Mouse (Mus musculus) kidney, postnatal 10 days (tissue): Measurements from ENCODE around the gene Prkn.

ENCODE experiments used
- DNase-seq: peaks from one replicate; pipeline ENCODE4 v3.0.0; 2021; ENCODE audit warnings: mixed read lengths

The Prkn gene

DNA sequence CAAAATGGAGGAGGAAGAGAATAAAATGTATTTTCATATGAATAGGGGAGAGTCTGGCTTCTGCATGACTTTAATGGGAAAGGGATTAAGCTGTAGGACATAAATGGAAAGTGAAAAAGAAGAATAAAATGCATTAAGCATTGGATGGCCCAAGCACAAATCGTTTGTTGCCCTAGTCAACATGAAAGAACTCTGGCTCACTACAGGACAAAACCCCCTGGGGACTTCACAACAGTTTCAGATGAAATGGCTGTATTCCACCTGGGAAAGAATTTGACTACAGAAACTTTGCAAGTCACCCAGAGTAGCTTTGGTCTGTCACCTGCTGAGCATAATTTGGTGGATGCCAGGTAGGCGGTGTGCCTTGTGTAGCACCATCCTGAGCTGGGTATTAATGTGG is 925.4 kb downstream of the Prkn start:
- DNase-seq, result no peak

DNA sequence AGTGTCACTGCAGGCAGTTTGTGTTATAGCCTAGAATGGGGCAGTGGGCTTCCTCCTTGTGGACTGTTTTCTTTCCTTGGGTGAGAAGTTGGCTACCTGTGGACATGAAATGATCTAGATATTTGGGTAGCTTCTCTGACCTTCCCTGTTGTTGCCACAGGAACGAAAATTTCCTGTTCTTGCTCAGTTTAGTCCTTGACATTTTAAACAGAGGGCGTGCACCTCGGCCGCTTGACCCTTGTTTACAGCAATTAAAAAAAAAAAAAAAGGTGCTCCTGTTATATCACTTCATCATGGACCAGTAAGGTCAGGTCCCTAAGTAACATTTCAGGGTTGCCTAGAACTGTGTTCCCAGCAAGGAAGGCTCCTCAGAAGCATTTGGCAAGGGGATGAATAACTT is 927.1 kb downstream of the Prkn start:
- no peak for DNase-seq

- DNase-seq, result no peak
These were observed 928.2 kb downstream of the Prkn start for GRCm38 (mm10) chr17:11768345-11768744.

GRCm38 (mm10) chr17:11768971-11769370 is 928.8 kb downstream of the Prkn start:
- no peak for DNase-seq

DNA sequence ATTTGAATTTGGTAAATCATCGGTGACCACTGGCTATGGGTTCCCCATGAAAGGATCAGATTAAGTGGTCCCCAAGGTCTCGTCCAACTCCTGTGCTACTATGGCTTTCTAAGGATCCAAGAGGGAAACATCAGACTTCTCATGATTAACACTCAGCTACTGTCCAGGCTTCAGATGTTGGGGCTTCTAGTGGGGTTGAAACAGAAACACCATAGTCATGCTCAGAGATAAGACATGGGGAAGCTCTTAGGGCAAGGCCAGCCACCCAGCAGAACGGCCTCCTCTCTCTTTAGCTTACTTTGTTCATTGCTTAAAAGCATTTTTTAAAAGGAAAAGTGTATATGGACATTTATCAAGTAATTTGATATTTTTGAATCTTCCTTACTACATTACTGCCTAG is 929.3 kb downstream of the Prkn start:
- no peak for DNase-seq

DNA sequence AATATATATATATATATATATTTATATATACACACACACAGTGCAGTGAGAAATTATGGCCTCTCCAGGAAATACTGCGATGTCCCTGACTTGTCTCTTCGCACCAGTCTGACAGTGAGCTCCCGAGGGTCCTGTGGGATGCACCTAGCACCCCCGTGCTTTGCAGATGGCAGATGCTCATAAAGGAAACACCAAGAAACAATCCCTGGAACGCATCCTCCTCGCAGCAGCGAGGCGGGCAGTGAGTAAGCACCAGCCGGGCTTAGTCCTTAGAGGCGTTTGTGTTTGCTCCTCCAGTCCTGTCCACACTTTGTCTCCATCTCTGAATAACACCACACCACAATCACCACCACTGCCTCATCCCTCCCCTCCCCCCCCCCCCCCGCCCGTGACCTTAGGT is 939.4 kb downstream of the Prkn start:
- no peak for DNase-seq

- no peak for DNase-seq
These were observed 939.8 kb downstream of the Prkn start for GRCm38 (mm10) chr17:11780005-11780404.

- peak; percentile 18 for DNase-seq
These were observed 940.8 kb downstream of the Prkn start for GRCm38 (mm10) chr17:11780805-11781481.

DNA sequence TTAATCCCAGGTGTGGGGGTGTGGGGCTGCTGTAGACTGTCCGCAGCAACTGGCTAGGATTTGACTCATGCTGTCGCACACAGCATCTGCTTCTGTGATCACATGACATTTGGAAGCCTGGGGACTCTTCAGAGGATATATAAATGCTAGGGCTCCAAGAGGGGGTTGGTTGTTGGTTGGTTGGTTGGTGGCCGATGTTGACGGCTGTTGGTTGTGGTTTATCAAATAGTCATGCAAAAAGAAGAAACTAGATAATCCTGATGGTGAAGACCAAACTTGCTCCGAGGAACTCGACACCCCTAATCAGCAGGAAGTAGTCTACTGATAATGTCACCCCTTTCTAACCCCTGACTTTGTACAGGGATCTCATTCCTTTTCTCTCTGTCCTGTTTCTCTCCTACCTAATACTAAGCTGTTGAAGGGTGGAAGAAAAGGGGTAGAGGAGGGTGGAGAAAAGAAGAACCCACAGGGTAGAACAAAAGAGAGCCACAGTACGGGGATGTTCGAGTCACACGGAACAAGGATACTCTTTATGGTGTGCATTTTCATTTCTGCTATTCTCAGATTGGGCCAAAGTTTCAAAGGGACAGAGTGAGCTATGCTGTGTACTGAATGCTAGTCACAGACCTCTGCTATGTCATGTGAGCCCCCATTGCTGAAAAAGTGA is 948.2 kb downstream of the Prkn start:
- DNase-seq, result no peak

DNA sequence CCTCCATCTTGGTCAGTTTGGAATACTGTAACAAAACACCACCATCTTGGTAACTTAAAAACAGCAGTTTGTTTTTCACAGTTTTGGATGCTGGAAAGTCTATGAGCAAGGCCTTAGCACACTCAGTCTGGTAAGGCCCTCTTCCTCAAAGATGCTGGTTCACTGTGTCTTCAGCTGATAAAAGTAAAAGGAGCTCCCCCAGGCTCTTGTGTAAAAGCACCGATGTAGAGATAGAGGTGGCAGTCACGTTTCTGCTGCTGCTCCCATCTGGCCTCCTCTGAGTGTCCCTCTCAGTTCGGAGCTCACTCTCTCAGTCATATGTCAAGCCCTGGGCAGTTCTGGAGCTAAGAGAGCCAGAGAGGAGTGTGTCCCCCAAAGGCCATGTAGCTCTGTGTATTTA is 955.8 kb downstream of the Prkn start:
- DNase-seq, result no peak

DNA sequence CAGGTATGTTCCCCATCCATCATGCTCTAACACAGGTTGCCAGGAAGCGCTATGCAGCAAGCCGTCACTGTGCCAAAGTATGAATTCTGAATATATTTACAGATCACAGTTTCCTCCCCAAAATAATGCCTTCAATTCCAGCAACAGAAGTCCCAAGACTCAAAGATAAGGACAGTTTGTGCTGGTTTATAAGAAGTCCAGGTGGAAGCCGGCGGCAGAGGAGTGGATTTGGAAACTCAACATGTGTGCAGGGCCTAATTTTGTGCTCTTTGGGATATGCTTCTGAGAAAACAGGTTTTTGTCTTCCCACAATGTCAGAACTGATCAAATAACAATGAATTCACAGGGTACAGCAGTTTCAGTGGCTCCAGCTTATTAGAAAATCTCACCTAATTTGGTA is 961.0 kb downstream of the Prkn start:
- DNase-seq, result no peak

- DNase-seq, result no peak
These were observed 967.1 kb downstream of the Prkn start for GRCm38 (mm10) chr17:11807280-11807679.

- no peak for DNase-seq
These were observed 977.7 kb downstream of the Prkn start for GRCm38 (mm10) chr17:11817886-11818285.

DNA sequence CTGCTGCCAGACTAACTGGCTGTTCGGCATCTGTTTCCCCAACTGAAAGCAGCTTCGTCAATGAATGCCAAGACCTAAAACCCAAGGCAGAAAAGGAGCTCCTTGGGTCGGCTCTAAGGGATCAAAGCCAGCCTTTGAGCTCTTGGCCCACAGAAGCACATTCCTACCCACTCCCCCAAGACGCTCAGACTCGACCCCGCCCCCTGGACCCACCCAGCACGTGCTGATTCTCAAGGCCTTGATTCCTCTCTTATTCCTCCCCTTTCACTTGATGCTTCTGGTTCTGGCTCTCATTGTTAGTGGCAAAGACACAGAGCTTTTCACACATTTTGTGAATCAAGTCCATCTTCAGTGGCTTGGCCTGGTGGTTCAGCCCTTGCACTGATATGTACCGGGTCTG is 979.3 kb downstream of the Prkn start:
- DNase-seq, result no peak

DNA sequence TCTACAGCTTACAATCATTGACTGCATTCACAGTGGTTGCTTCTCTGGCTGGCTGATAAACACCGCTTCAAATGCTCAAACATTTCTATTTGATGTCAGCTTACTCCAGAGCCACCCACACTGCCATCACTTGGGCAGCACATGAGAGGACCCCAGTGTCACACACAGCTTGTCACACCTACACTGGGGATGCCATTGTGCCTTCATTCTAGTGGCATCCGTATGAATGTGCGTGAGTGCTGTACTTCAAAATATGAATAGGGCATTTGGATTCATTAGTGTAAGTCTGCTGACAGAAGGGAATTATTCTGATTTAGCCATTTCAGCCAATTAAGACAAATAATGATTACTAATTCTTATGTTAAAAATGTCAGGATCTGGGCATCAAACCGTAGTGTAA is 980.6 kb downstream of the Prkn start:
- DNase-seq, result no peak

DNA sequence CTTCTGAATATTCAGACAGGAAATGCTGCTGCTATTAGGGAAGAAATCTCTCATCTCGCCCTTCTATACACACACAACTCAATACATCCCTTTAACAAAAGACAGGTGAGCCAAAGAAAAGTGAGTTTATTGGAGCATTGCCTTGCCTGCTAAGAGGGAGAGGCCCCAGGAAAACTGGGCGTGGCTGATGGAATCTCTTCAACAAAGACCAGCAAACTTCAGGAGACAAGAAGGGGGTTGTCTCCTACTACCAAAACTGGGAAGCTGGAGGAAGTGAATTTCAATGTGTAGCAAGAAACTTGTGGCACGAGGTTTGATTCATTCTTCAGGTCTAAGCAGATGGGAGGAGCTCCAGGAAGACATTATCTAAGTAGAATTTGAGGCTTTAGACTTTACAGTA is 989.3 kb downstream of the Prkn start:
- DNase-seq, result no peak

GRCm38 (mm10) chr17:11837121-11837520 is 996.9 kb downstream of the Prkn start:
- DNase-seq, result no peak

GRCm38 (mm10) chr17:11844436-11844835 is 1004.3 kb downstream of the Prkn start:
- no peak for DNase-seq

- DNase-seq, result no peak
These were observed 1004.8 kb downstream of the Prkn start for GRCm38 (mm10) chr17:11844989-11845388.

GRCm38 (mm10) chr17:11845506-11845905 is 1005.3 kb downstream of the Prkn start:
- no peak for DNase-seq

- peak; percentile 19 for DNase-seq
These were observed 1014.4 kb downstream of the Prkn start for GRCm38 (mm10) chr17:11854571-11854970.

DNA sequence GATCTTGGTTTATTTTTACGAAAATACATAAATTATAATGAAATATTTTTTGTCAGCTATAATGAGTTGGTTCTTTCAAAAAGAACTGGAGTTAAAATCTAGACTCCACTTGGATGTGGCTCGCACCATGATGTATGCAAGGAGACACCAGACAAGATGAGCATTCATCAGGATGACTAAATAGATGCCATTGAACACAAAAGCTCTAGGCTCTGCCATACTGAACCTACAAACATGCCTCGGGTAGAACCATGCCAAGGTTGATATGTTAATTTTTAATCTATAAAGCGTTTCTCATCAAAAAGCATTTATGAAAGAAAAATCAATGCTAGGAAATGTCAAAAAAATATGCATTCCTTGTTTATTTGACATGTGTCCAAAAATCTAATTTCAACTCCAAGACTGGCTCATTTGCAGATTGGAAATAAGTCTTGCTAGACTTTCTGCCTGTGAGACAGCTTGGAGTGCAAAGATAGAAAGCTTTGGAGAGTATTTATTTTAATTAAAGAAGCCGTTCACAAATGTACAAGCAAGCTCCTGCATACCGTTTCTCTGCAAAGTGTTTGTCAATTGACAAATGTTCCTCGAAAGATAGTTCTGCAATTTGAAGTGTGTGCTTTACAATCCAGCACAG is 1018.7 kb downstream of the Prkn start:
- DNase-seq, result no peak

DNA sequence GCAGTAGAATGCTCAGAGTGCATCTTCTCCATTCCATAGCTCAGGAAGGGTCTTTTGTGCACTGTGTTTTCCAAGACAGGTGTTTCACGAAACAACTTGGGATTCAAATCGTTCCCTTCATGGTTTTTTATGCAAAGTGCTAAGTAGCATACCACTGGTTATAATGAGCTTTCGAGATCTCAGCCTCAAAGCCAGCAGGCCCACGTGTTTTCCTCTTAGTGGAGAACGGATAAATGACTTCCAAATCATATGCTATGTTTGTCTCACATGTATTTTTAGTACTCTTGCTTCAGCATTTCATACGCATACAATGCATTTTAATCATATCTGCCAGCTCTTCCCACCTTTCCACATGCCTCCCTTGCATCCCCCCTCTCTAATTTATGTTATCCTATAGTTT is 1021.0 kb downstream of the Prkn start:
- no peak for DNase-seq

GRCm38 (mm10) chr17:11862360-11862759 is 1022.2 kb downstream of the Prkn start:
- no peak for DNase-seq
